Mouse (Mus musculus): Measurements from ENCODE around the gene Cyb5b. TPM values are rescaled to one million over a fixed set of nuclear protein-coding genes. Genes with fewer than 3 reads are reported as not detected.

Gene Cyb5b
- polyA plus RNA-seq, 1 experiment from 2014 or later, result 113 TPM

DNA sequence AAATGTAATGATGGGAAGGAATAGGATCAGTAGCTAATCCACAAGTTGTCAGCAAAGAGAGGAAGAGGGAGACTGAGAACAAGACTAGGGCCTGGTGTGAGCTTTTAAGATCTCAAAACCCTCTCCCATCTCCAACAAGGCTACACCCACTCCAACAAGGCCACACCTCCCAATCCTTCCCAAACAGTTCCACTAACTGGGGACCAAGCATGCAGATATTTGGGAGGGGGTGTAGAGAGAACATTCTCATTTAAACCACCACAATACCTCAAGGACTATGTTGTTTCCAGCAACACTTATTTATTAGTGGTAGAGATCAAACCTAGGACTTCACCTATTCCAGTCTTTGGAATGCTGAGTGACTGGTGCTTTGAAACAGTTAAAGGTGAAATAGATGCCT lies 6.4 kb downstream of the Cyb5b start:
- no peak for ATAC-seq (ENCODE audit: low read depth)
- H3K27ac ChIP-seq (ENCODE audit: low read depth, low read length), result no peak overlapping the region

DNA sequence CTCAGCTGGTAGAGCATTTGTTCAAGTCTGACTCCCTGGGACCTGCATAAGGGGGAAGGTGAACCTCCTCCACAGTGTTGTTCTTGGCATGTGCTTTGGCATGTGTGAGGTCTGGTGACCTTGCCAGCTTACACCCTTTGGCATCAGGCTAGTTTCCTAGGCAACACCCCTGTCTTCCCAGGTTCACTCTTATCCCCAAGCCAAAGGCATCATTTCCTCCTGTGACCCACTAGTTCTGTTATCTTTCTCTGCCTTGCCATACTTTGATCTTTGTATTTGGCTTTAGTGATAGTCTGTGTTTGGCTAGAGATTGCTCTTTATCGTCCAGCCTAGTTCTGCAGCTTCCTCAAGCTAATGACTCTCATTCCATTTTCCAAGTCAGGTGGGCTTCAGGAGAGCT lies 7.4 kb downstream of the Cyb5b start:
- 83% methylated on average over 1 of the region's 1 CpGs for WGBS
- no peak for ATAC-seq (ENCODE audit: low read depth)
- Histone ChIP-seq H3K27ac (ENCODE audit: low read depth, low read length) (no peak overlapping the region), H3K4me1 (ENCODE audit: control insufficient read depth, insufficient read depth, low read length) (no peaks in the 10 kb centered on the region), H3K9ac (replicated peaks; ENCODE audit: low read depth, low read length) (no peak overlapping the region), H3K4me3 (ENCODE audit: low read depth, low read length) (no peak overlapping the region), H3K4me2 (ENCODE audit: low read depth, low read length) (no peak overlapping the region), H3K9me3 (ENCODE audit: control insufficient read depth, low read length) (no peaks in the 10 kb centered on the region), H3K36me3 (ENCODE audit: control insufficient read depth, insufficient read depth, low read length) (no peaks in the 10 kb centered on the region; the same call in 1 of the 2 replicates), H3K27me3 (ENCODE audit: control insufficient read depth, insufficient read depth, low read length) (no peaks in the 10 kb centered on the region)

More for the DNA sequence above, 6.4 kb downstream of the Cyb5b start:
- Histone ChIP-seq H3K27me3 (ENCODE audit: control insufficient read depth, insufficient read depth, low read length) (no peaks in the 10 kb centered on the region), H3K9me3 (ENCODE audit: control insufficient read depth, low read length) (no peaks in the 10 kb centered on the region), H3K36me3 (ENCODE audit: control insufficient read depth, insufficient read depth, low read length) (no peaks in the 10 kb centered on the region; the same call in 1 of the 2 replicates), H3K4me2 (ENCODE audit: low read depth, low read length) (no peak overlapping the region), H3K4me3 (ENCODE audit: low read depth, low read length) (no peak overlapping the region), H3K4me1 (ENCODE audit: control insufficient read depth, insufficient read depth, low read length) (no peaks in the 10 kb centered on the region), H3K9ac (replicated peaks; ENCODE audit: low read depth, low read length) (no peak overlapping the region)

- Histone ChIP-seq H3K36me3 (ENCODE audit: control insufficient read depth, insufficient read depth, low read length) (no peaks in the 10 kb centered on the region; the same call in 1 of the 2 replicates), H3K9me3 (ENCODE audit: control insufficient read depth, low read length) (no peaks in the 10 kb centered on the region), H3K4me1 (ENCODE audit: control insufficient read depth, insufficient read depth, low read length) (no peaks in the 10 kb centered on the region), H3K9ac (replicated peaks; ENCODE audit: low read depth, low read length) (no peak overlapping the region), H3K4me3 (ENCODE audit: low read depth, low read length) (no peak overlapping the region), H3K4me2 (ENCODE audit: low read depth, low read length) (no peak overlapping the region), H3K27ac (ENCODE audit: low read depth, low read length) (no peak overlapping the region), H3K27me3 (ENCODE audit: control insufficient read depth, insufficient read depth, low read length) (no peaks in the 10 kb centered on the region)
- no peak for ATAC-seq (ENCODE audit: low read depth)
Observed at GRCm38 (mm10) chr8:107158890-107159289, 8.4 kb downstream of the Cyb5b start.

- Histone ChIP-seq H3K4me3 (ENCODE audit: low read depth, low read length) (no peak overlapping the region), H3K27me3 (ENCODE audit: control insufficient read depth, insufficient read depth, low read length) (no peaks in the 10 kb centered on the region), H3K4me1 (ENCODE audit: control insufficient read depth, insufficient read depth, low read length) (no peaks in the 10 kb centered on the region), H3K9me3 (ENCODE audit: control insufficient read depth, low read length) (no peaks in the 10 kb centered on the region), H3K36me3 (ENCODE audit: control insufficient read depth, insufficient read depth, low read length) (peaks cover 4% of the 10 kb centered on the region; the same call in 1 of the 2 replicates), H3K4me2 (ENCODE audit: low read depth, low read length) (no peak overlapping the region), H3K9ac (replicated peaks; ENCODE audit: low read depth, low read length) (no peak overlapping the region), H3K27ac (ENCODE audit: low read depth, low read length) (no peak overlapping the region)
- 90% methylated on average over 7 of the region's 7 CpGs for WGBS
- ATAC-seq (ENCODE audit: low read depth), result no peak
Observed at GRCm38 (mm10) chr8:107164251-107164773, 13.9 kb downstream of the Cyb5b start.

DNA sequence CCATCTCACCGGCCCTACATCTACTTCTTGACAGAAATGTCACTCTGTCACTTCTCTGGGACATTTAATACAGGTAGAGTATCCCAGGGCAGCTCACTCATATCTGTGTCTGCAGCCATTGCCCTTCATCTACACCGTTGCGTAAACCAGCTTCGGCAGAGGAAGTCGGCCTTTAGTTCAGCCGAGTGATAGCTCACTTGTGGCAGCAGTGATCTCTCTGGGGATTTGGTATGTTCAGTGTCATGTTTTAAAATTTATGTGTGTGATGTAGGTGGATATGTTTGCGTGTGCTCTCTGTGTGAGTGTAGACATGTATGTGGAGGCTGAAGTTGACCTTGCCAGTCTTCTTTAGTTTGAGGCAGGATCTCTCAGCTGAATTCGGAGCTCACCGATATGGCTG lies 15.3 kb downstream of the Cyb5b start:
- Histone ChIP-seq H3K4me1 (ENCODE audit: control insufficient read depth, insufficient read depth, low read length) (no peaks in the 10 kb centered on the region), H3K27ac (ENCODE audit: low read depth, low read length) (no peak overlapping the region), H3K9me3 (ENCODE audit: control insufficient read depth, low read length) (no peaks in the 10 kb centered on the region), H3K36me3 (ENCODE audit: control insufficient read depth, insufficient read depth, low read length) (peaks cover 14% of the 10 kb centered on the region; the same call in 1 of the 2 replicates), H3K9ac (replicated peaks; ENCODE audit: low read depth, low read length) (no peak overlapping the region), H3K4me3 (ENCODE audit: low read depth, low read length) (no peak overlapping the region), H3K27me3 (ENCODE audit: control insufficient read depth, insufficient read depth, low read length) (no peaks in the 10 kb centered on the region), H3K4me2 (ENCODE audit: low read depth, low read length) (no peak overlapping the region)
- ATAC-seq (ENCODE audit: low read depth), result no peak
- 93% methylated on average over 9 of the region's 9 CpGs for WGBS

GRCm38 (mm10) chr8:107167848-107168247 lies 17.4 kb downstream of the Cyb5b start:
- ATAC-seq (ENCODE audit: low read depth), result no peak
- WGBS, result 92% methylated on average over 5 of the region's 5 CpGs
- H3K4me1 ChIP-seq (ENCODE audit: control insufficient read depth, insufficient read depth, low read length), result 0 out of 2 replicates have a peak, but pooled peaks cover 2% of the 10 kb centered on the region
- H3K4me3 ChIP-seq (ENCODE audit: low read depth, low read length), result no peak overlapping the region
- H3K36me3 ChIP-seq (ENCODE audit: control insufficient read depth, insufficient read depth, low read length), result peaks cover 24% of the 10 kb centered on the region; the same call in 1 of the 2 replicates
- H3K27me3 ChIP-seq (ENCODE audit: control insufficient read depth, insufficient read depth, low read length), result no peaks in the 10 kb centered on the region
- no peaks in the 10 kb centered on the region for H3K9me3 ChIP-seq (ENCODE audit: control insufficient read depth, low read length)
- H3K9ac ChIP-seq (replicated peaks; ENCODE audit: low read depth, low read length), result no peak overlapping the region
- H3K4me2 ChIP-seq (ENCODE audit: low read depth, low read length), result no peak overlapping the region
- H3K27ac ChIP-seq (ENCODE audit: low read depth, low read length), result no peak overlapping the region

DNA sequence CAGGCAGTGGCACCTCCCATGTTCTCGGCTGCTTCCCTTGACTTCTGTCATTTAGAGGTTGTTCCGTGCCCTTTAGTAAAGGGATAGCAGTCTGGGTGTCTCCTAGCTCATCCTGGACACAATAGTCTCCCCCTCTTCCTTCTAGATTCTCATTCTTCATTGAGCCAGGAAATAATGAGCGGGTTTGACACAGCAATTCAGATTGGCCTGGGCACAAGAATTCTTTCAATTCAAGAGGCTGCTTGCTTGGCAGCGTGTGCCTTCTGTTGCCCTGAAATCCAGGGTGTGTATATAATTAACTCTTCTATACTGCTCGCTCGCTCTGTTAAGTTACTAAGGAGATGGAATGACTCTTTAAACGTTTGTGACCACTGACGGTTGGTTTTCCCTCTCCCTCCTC lies 21.7 kb downstream of the Cyb5b start:
- Histone ChIP-seq H3K4me1 (ENCODE audit: control insufficient read depth, insufficient read depth, low read length) (0 out of 2 replicates have a peak, but pooled peaks cover 3% of the 10 kb centered on the region), H3K27ac (ENCODE audit: low read depth, low read length) (0 out of 2 replicates have a peak overlapping the region, but pooled peaks have one; percentile 5), H3K4me2 (ENCODE audit: low read depth, low read length) (no peak overlapping the region), H3K9ac (replicated peaks; ENCODE audit: low read depth, low read length) (no peak overlapping the region), H3K36me3 (ENCODE audit: control insufficient read depth, insufficient read depth, low read length) (peaks cover 24% of the 10 kb centered on the region; the same call in 1 of the 2 replicates), H3K4me3 (ENCODE audit: low read depth, low read length) (no peak overlapping the region), H3K27me3 (ENCODE audit: control insufficient read depth, insufficient read depth, low read length) (no peaks in the 10 kb centered on the region), H3K9me3 (ENCODE audit: control insufficient read depth, low read length) (no peaks in the 10 kb centered on the region)
- 49% methylated on average over 8 of the region's 8 CpGs for WGBS
- ATAC-seq (ENCODE audit: low read depth), result peak; percentile 49; the same call in 1 of the 2 replicates

DNA sequence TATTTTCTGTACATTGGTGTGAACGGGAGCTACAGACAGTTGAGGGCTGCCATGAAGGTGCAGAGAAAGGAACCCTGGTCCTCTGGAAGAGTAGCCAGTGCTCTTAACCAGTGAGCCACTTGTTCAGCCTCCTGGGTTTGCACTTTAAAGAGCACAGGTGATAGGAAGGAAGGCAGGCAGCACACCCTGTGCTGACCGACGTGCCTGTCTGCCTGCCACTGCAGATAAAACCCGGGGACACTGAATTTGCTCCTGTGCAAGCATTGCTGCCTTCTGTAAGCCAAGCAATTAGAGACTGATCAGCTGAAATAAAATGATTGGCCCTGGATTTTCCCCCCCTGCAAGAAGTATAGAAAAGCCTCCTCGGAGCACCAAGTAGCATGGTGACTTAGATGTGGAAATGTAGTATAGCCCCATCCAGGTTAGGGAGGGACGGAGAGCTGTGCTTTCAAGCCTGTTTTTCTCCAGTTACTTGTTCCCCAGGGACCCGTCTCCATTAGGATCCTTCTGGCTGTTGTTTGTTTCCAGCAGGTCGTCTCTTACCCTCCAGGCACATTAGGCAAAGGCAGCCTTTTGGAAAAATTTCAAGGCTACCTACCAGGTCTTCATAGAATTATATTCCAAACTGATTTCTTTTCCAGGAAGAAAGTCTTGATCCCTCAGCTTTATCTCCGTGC lies 22.7 kb downstream of the Cyb5b start:
- no peak overlapping the region for H3K9ac ChIP-seq (replicated peaks; ENCODE audit: low read depth, low read length)
- no peak for ATAC-seq (ENCODE audit: low read depth)
- no peaks in the 10 kb centered on the region for H3K27me3 ChIP-seq (ENCODE audit: control insufficient read depth, insufficient read depth, low read length)
- 67% methylated on average over 9 of the region's 9 CpGs for WGBS
- H3K4me1 ChIP-seq (ENCODE audit: control insufficient read depth, insufficient read depth, low read length), result 0 out of 2 replicates have a peak, but pooled peaks cover 3% of the 10 kb centered on the region
- no peak overlapping the region for H3K27ac ChIP-seq (ENCODE audit: low read depth, low read length)
- peaks cover 28% of the 10 kb centered on the region for H3K36me3 ChIP-seq (ENCODE audit: control insufficient read depth, insufficient read depth, low read length)
- no peaks in the 10 kb centered on the region for H3K9me3 ChIP-seq (ENCODE audit: control insufficient read depth, low read length)
- no peak overlapping the region for H3K4me2 ChIP-seq (ENCODE audit: low read depth, low read length)
- no peak overlapping the region for H3K4me3 ChIP-seq (ENCODE audit: low read depth, low read length)

DNA sequence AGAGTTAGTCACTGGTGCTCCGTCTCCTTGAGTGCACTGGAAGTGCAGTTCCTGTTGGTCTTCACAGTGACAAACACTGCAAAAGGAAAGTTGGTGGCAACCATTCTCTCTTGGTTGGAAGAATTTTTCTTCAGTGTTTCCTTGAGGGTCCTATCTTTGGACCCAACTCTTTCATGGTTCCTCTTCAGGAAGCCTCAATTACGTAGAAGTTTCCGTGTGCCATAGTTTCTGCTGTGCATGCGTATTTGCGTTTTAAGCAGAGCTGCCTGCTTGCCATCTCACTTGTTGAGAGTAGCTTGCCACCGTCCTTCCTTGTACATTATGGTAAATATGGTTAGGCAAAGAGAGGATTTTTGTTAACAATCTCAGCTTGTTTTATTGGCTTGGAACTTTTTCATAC lies 30.7 kb downstream of the Cyb5b start:
- no peaks in the 10 kb centered on the region for H3K4me1 ChIP-seq (ENCODE audit: control insufficient read depth, insufficient read depth, low read length)
- H3K4me2 ChIP-seq (ENCODE audit: low read depth, low read length), result no peak overlapping the region
- no peak overlapping the region for H3K9ac ChIP-seq (replicated peaks; ENCODE audit: low read depth, low read length)
- 95% methylated on average over 6 of the region's 6 CpGs for WGBS
- no peaks in the 10 kb centered on the region for H3K27me3 ChIP-seq (ENCODE audit: control insufficient read depth, insufficient read depth, low read length)
- H3K9me3 ChIP-seq (ENCODE audit: control insufficient read depth, low read length), result no peaks in the 10 kb centered on the region
- no peak overlapping the region for H3K27ac ChIP-seq (ENCODE audit: low read depth, low read length)
- ATAC-seq (ENCODE audit: low read depth), result no peak
- no peak overlapping the region for H3K4me3 ChIP-seq (ENCODE audit: low read depth, low read length)
- H3K36me3 ChIP-seq (ENCODE audit: control insufficient read depth, insufficient read depth, low read length), result peaks cover 47% of the 10 kb centered on the region
